Mouse (Mus musculus): ENCODE measurements around the gene Rex1bd.

DNA sequence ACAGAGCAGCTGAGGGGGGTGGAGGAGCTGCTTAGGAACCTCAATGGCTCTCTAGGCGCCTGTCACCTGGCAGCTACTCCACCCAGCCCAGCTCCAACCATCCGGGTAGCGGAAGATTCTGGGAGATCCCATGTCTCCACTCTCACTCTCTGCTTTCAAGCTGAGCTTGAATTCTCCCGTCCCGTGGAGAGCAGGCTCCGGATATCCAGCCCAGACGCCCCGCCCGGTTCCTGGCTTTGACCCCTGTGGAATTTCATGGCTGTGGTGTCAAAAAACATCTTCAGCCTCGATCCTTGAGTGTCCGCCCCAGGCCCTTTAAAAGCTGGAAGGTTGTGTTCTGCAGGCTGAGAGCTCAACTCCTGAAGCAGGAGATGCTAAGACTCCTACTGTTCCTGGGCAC, 39.8 kb downstream of the Rex1bd start:
- TF ChIP-seq CTCF (IDR thresholded peaks at IDR 0.05; ENCODE audit: extremely low read depth, insufficient read depth, insufficient read length, insufficient replicate concordance), result no peak
- no peak for TF ChIP-seq POLR2A (IDR thresholded peaks at IDR 0.05; ENCODE audit: low read depth, low read length)
